Mouse (Mus musculus): ENCODE measurements at regions not wholly inside any gene's neighbourhood (a gene's known extent, or its start where the extent isn't known, plus 50 kb on each side); places are given as distances from the start of the nearest gene placed in this dataset.

GRCm38 (mm10) chr9:43433953-43434352, 123.3 kb downstream of the Trim29 start:
- TF ChIP-seq CTCF (IDR thresholded peaks at IDR 0.05; ENCODE audit: low read depth, low read length) (no peak), POLR2A (IDR thresholded peaks at IDR 0.05; ENCODE audit: insufficient read depth, low read length) (no peak)
